Mouse (Mus musculus): ENCODE results near the gene Edil3.

DNA sequence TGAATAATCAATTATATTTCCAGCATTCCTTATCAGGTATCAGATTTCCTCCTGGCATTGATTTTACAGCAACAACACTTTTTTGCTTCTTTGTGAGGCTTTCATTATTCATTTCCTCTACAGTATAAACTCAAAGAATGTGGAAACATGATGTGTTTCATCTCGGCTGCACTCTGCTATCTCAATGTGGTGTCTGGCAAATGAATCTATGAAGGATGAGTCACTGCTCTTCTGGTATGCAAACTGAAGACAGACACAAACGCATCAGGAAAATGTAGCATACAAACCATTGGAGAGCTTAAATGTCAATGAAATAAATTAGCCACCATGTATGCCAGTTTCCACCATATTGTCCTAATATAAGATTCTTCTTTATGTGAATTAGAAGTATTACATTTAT, 117.3 kb downstream of the Edil3 start:
- TF ChIP-seq CTCF (IDR thresholded peaks at IDR 0.05; ENCODE audit: low read depth): no peak
- no peak for TF ChIP-seq EP300 (optimal IDR thresholded peaks at IDR 0.05)
